Mouse (Mus musculus) G1E (cell line): Measurements from ENCODE around the gene Gm10803. TPM values are rescaled to one million over a fixed set of nuclear protein-coding genes. Genes with fewer than 3 reads are reported as not detected.

Source experiments
- ATAC-seq: 2 replicates; pipeline ENCODE4 v1.8.0; 2016; ENCODE audit warnings: mild to moderate bottlenecking; ENCODE audit not compliant: insufficient number of reproducible peaks, poor library complexity, low FRiP score, severe bottlenecking; ENCODE audit errors: extremely low read depth
- DNase-seq: peaks from one replicate; pipeline ENCODE4 v3.0.0; 2012; ENCODE audit warnings: low spot score
- H3K27me3 ChIP-seq: 2 replicates; pipeline ENCODE4 v1.6.1; 2012; ENCODE audit warnings: mild to moderate bottlenecking, low read length, inconsistent platforms; ENCODE audit not compliant: insufficient read depth
- H3K36me3 ChIP-seq: replicated peaks from 2 replicates; pipeline ENCODE3; 2012; ENCODE audit warnings: mild to moderate bottlenecking, inconsistent platforms
- H3K4me1 ChIP-seq: 2 replicates; pipeline ENCODE4 v1.6.1; 2012; ENCODE audit warnings: low read depth, low read length, inconsistent platforms, mixed read lengths; ENCODE audit not compliant: insufficient read depth
- H3K4me3 ChIP-seq: 2 replicates; pipeline ENCODE4 v1.5.1; 2012; ENCODE audit warnings: low read depth, mild to moderate bottlenecking, inconsistent platforms, low read length, moderate library complexity, mixed read lengths
- H3K9me3 ChIP-seq: replicated peaks from 2 replicates; pipeline ENCODE4 v1.6.1; 2012; ENCODE audit warnings: inconsistent platforms
- CTCF ChIP-seq: IDR thresholded peaks from 2 replicates; pipeline ENCODE4 v1.5.1; 2012; ENCODE audit warnings: low read depth, low read length, inconsistent platforms, mixed read lengths
- GATA1 ChIP-seq: IDR thresholded peaks from 2 replicates; pipeline ENCODE4 v1.6.1; 2012; ENCODE audit warnings: borderline replicate concordance, low read length, inconsistent platforms, mixed read lengths
- GATA2 ChIP-seq: IDR thresholded peaks from 2 replicates; pipeline ENCODE4 v1.6.1; 2012; ENCODE audit warnings: low read depth, low read length, inconsistent platforms, borderline replicate concordance
- POLR2AphosphoS5 ChIP-seq: IDR thresholded peaks from 2 replicates; pipeline ENCODE4 v1.6.1; 2012; ENCODE audit warnings: low read depth, low read length, inconsistent platforms; ENCODE audit not compliant: insufficient replicate concordance
- TAL1 ChIP-seq: conservative IDR thresholded peaks from 2 replicates; pipeline ENCODE4 v1.6.1; 2012; ENCODE audit warnings: low read depth, low read length, inconsistent platforms, mixed read lengths
- polyA plus RNA-seq: library from polyadenylated mRNA; stranded (reverse); fragments of >175 nt; gene quantifications from 2 replicates; pipeline ENCODE4 v1.2.3, GENCODE M21; 2012
- total RNA-seq, 2 experiments: library from RNA; stranded (forward) in 1 of 2; stranded (reverse) in 1 of 2; fragments of 200-1000 nt in 1 of 2; fragments of >200 nt in 1 of 2; fragmentation: Nextera tagmentation in 1 of 2; gene quantifications; 2 replicates each; pipeline ENCODE4 v1.2.3; 2014 to 2017

Gm10803 gene
- total and polyA plus RNA-seq, 3 experiments, result not detected

- Histone ChIP-seq H3K9me3 (no peaks in the 10 kb centered on the region), H3K27me3 (no peaks in the 10 kb centered on the region; the same call in none of the 2 replicates), H3K4me3 (no peak overlapping the region), H3K36me3 (no peaks in the 10 kb centered on the region), H3K4me1 (no peaks in the 10 kb centered on the region)
- ATAC-seq, result no peak
- DNase-seq, result no peak
- TF ChIP-seq POLR2AphosphoS5 (no peak), TAL1 (no peak), GATA2 (no peak), CTCF (no peak), GATA1 (no peak)
Observed at GRCm38 (mm10) chr2:93585821-93586220, 25.5 kb downstream of the Gm10803 start.

- H3K9me3 ChIP-seq, result no peaks in the 10 kb centered on the region
- ATAC-seq, result no peak
- no peak for DNase-seq
- H3K4me3 ChIP-seq, result no peak overlapping the region
- TF ChIP-seq POLR2AphosphoS5 (no peak), TAL1 (no peak), CTCF (no peak), GATA2 (no peak), GATA1 (no peak)
- H3K36me3 ChIP-seq, result no peaks in the 10 kb centered on the region
- no peaks in the 10 kb centered on the region; the same call in none of the 2 replicates for H3K27me3 ChIP-seq
- H3K4me1 ChIP-seq, result no peaks in the 10 kb centered on the region
Observed at GRCm38 (mm10) chr2:93587446-93587845, 27.1 kb downstream of the Gm10803 start.

GRCm38 (mm10) chr2:93589875-93590274, 29.5 kb downstream of the Gm10803 start:
- ATAC-seq (no peak), DNase-seq (no peak)
- H3K27me3 ChIP-seq, result no peaks in the 10 kb centered on the region; the same call in 1 of the 2 replicates
- no peaks in the 10 kb centered on the region for H3K9me3 ChIP-seq
- no peaks in the 10 kb centered on the region for H3K4me1 ChIP-seq
- H3K4me3 ChIP-seq, result no peak overlapping the region
- no peaks in the 10 kb centered on the region for H3K36me3 ChIP-seq
- TF ChIP-seq POLR2AphosphoS5 (no peak), TAL1 (no peak), CTCF (no peak), GATA1 (no peak), GATA2 (no peak)

DNA sequence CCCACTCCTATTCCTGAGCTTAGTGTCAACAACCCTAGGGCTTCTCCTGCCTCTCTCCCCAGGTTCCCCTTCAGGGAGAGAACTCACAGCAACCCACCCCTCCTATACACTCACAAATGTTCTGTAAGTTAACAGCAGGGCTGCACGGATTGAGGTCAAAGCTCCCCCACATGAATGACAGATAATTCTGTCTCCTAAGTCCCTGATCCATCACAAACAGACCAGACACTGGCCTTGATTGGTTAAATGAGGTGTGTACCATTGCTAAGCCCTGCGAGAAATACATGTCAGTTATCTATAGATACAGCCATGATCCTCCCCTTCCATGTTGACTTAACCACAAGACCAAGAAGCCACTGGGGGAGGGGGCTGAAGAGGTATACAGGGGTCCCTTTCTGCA, 31.3 kb downstream of the Gm10803 start:
- DNase-seq, result no peak
- ATAC-seq, result no peak
- Histone ChIP-seq H3K36me3 (no peaks in the 10 kb centered on the region), H3K27me3 (no peaks in the 10 kb centered on the region; the same call in 1 of the 2 replicates), H3K4me3 (no peak overlapping the region), H3K4me1 (no peaks in the 10 kb centered on the region), H3K9me3 (no peaks in the 10 kb centered on the region)
- TF ChIP-seq GATA1 (no peak), TAL1 (no peak)

GRCm38 (mm10) chr2:93592164-93592790, 31.9 kb downstream of the Gm10803 start:
- no peak for ATAC-seq
- H3K9me3 ChIP-seq, result no peaks in the 10 kb centered on the region
- TF ChIP-seq POLR2AphosphoS5 (no peak), CTCF (no peak), GATA1 (no peak), GATA2 (no peak), TAL1 (no peak)
- H3K4me3 ChIP-seq, result no peak overlapping the region
- no peaks in the 10 kb centered on the region for H3K4me1 ChIP-seq
- no peaks in the 10 kb centered on the region; the same call in 1 of the 2 replicates for H3K27me3 ChIP-seq
- no peaks in the 10 kb centered on the region for H3K36me3 ChIP-seq
- DNase-seq, result no peak

- no peaks in the 10 kb centered on the region for H3K36me3 ChIP-seq
- no peak overlapping the region for H3K4me3 ChIP-seq
- DNase-seq (no peak), ATAC-seq (no peak)
- no peaks in the 10 kb centered on the region; the same call in 1 of the 2 replicates for H3K27me3 ChIP-seq
- no peaks in the 10 kb centered on the region for H3K9me3 ChIP-seq
- no peaks in the 10 kb centered on the region for H3K4me1 ChIP-seq
- no peak for TF ChIP-seq GATA1
- TF ChIP-seq TAL1, result no peak
- no peak for TF ChIP-seq CTCF
Observed at GRCm38 (mm10) chr2:93593121-93593520, 32.8 kb downstream of the Gm10803 start.

- ATAC-seq (no peak), DNase-seq (no peak)
- Histone ChIP-seq H3K36me3 (no peaks in the 10 kb centered on the region), H3K4me3 (no peak overlapping the region), H3K27me3 (no peaks in the 10 kb centered on the region), H3K9me3 (no peaks in the 10 kb centered on the region), H3K4me1 (no peaks in the 10 kb centered on the region)
- TF ChIP-seq TAL1, result no peak
- TF ChIP-seq GATA2, result no peak
- no peak for TF ChIP-seq CTCF
- TF ChIP-seq GATA1, result no peak
- TF ChIP-seq POLR2AphosphoS5, result no peak
Observed at GRCm38 (mm10) chr2:93597145-93597544, 36.8 kb downstream of the Gm10803 start.
